Mouse (Mus musculus) gastrocnemius, adult 18-20 months (tissue): ENCODE data around the gene Zfyve27. TPM values are rescaled to one million over a fixed set of nuclear protein-coding genes. Genes with fewer than 3 reads are reported as not detected.

Experiments used
- DNase-seq: peaks from one replicate; pipeline ENCODE4 v3.0.0; 2021; ENCODE audit warnings: low spot score
- total RNA-seq, 2 experiments: library from RNA; stranded (reverse); gene quantifications; 2 replicates each; pipeline ENCODE4 v1.2.3; 2021

Gene Zfyve27
- total RNA-seq, 2 experiments from 2014 or later = 11.6 to 12.9 TPM

GRCm38 (mm10) chr19:42141998-42142397, 21.8 kb upstream of the Zfyve27 start:
- no peak for DNase-seq

GRCm38 (mm10) chr19:42142757-42143156, 21.0 kb upstream of the Zfyve27 start:
- DNase-seq = no peak

GRCm38 (mm10) chr19:42144067-42144466, 19.7 kb upstream of the Zfyve27 start:
- DNase-seq = no peak

GRCm38 (mm10) chr19:42144541-42145167, 19.1 kb upstream of the Zfyve27 start:
- peak; percentile 86 for DNase-seq

GRCm38 (mm10) chr19:42145210-42145609, 18.5 kb upstream of the Zfyve27 start:
- DNase-seq = no peak

GRCm38 (mm10) chr19:42145731-42146130, 18.0 kb upstream of the Zfyve27 start:
- DNase-seq = no peak

- no peak for DNase-seq
These were observed 17.3 kb upstream of the Zfyve27 start for GRCm38 (mm10) chr19:42146276-42147010.

- peak; percentile 83 for DNase-seq
These were observed 16.5 kb upstream of the Zfyve27 start, which contains the start of gene Marveld1 for GRCm38 (mm10) chr19:42147170-42147768. Gene Marveld1, plus strand, starts transcription at chr19:42147400.

GRCm38 (mm10) chr19:42147769-42148568, 15.8 kb upstream of the Zfyve27 start:
- peak; percentile 55 for DNase-seq

- DNase-seq = no peak
These were observed 15.2 kb upstream of the Zfyve27 start for GRCm38 (mm10) chr19:42148569-42148860.

GRCm38 (mm10) chr19:42151990-42152389, 11.8 kb upstream of the Zfyve27 start:
- DNase-seq = peak; percentile 91

- no peak for DNase-seq
These were observed 6.1 kb upstream of the Zfyve27 start for GRCm38 (mm10) chr19:42157493-42158237.

- DNase-seq = no peak
These were observed 5.3 kb upstream of the Zfyve27 start for GRCm38 (mm10) chr19:42158246-42159017.

- DNase-seq = no peak
These were observed 437 bp downstream of the Zfyve27 start for GRCm38 (mm10) chr19:42164188-42164587.

- peak; percentile 89 for DNase-seq
These were observed 2.4 kb downstream of the Zfyve27 start for GRCm38 (mm10) chr19:42166130-42166529.

GRCm38 (mm10) chr19:42166766-42167165, 3.0 kb downstream of the Zfyve27 start:
- no peak for DNase-seq

- DNase-seq = no peak
These were observed 3.7 kb downstream of the Zfyve27 start for GRCm38 (mm10) chr19:42167489-42167888.

GRCm38 (mm10) chr19:42169322-42169975, 5.7 kb downstream of the Zfyve27 start:
- DNase-seq = no peak

- DNase-seq = peak; percentile 91
These were observed 6.5 kb downstream of the Zfyve27 start for GRCm38 (mm10) chr19:42170025-42170969.
